Mouse (Mus musculus): ENCODE results near the gene Ube2l3. TPM values are rescaled to one million over a fixed set of nuclear protein-coding genes. Genes with fewer than 3 reads are reported as not detected.
"Not testable (repeated sequence)": the region's sequence is repeated elsewhere in the genome, so short reads cannot be mapped to it uniquely, and the experiment has no call there.

The Ube2l3 gene
- polyA plus RNA-seq, 1 experiment from 2014 or later, result 346 TPM

- Histone ChIP-seq H3K4me1 (no peaks in the 10 kb centered on the region), H3K9ac (no peak overlapping the region), H3K27ac (no peak overlapping the region), H3K27me3 (no peaks in the 10 kb centered on the region), H3K4me2 (replicated peaks) (no peak overlapping the region), H3K36me3 (peaks cover 40% of the 10 kb centered on the region), H3K4me3 (no peak overlapping the region), H3K9me3 (replicated peaks) (no peaks in the 10 kb centered on the region)
- ATAC-seq (ENCODE audit: low FRiP score), result no peak
- 87% methylated on average over 5 of the region's 5 CpGs for WGBS
Observed at GRCm38 (mm10) chr16:17168049-17168448, 34.4 kb downstream of the Ube2l3 start.

- H3K4me1 ChIP-seq, result no peaks in the 10 kb centered on the region
- no peak overlapping the region for H3K9ac ChIP-seq
- peaks cover 37% of the 10 kb centered on the region for H3K36me3 ChIP-seq
- no peak for ATAC-seq (ENCODE audit: low FRiP score)
- H3K4me3 ChIP-seq, result no peak overlapping the region
- no peak overlapping the region for H3K4me2 ChIP-seq (replicated peaks)
- H3K9me3 ChIP-seq (replicated peaks), result no peaks in the 10 kb centered on the region
- H3K27ac ChIP-seq, result no peak overlapping the region
- H3K27me3 ChIP-seq, result no peaks in the 10 kb centered on the region
Observed at GRCm38 (mm10) chr16:17167179-17167578, 35.3 kb downstream of the Ube2l3 start.

- H3K9me3 ChIP-seq (replicated peaks); H3K4me1 ChIP-seq; H3K4me2 ChIP-seq (replicated peaks); H3K27ac ChIP-seq; H3K27me3 ChIP-seq; H3K4me3 ChIP-seq; H3K9ac ChIP-seq; ATAC-seq (ENCODE audit: low FRiP score): not testable (repeated sequence)
- 89% methylated on average over 1 of the region's 1 CpGs for WGBS
- peaks cover 30% of the 10 kb centered on the region for H3K36me3 ChIP-seq
Observed at GRCm38 (mm10) chr16:17165478-17165877, 37.0 kb downstream of the Ube2l3 start.

GRCm38 (mm10) chr16:17154346-17154745 lies 48.1 kb downstream of the Ube2l3 start:
- WGBS, result 92% methylated on average over 2 of the region's 2 CpGs
- Histone ChIP-seq H3K27me3 (no peaks in the 10 kb centered on the region), H3K4me3 (no peak overlapping the region), H3K9ac (no peak overlapping the region), H3K4me1 (no peaks in the 10 kb centered on the region), H3K27ac (no peak overlapping the region), H3K4me2 (replicated peaks) (no peak overlapping the region), H3K9me3 (replicated peaks) (no peaks in the 10 kb centered on the region), H3K36me3 (peaks cover 60% of the 10 kb centered on the region)
- ATAC-seq (ENCODE audit: low FRiP score), result no peak

GRCm38 (mm10) chr16:17151874-17152273 lies 50.6 kb downstream of the Ube2l3 start:
- no peak for ATAC-seq (ENCODE audit: low FRiP score)
- no peaks in the 10 kb centered on the region for H3K9me3 ChIP-seq (replicated peaks)
- no peak overlapping the region for H3K9ac ChIP-seq
- H3K27ac ChIP-seq, result no peak overlapping the region
- peaks cover 12% of the 10 kb centered on the region for H3K4me1 ChIP-seq
- peaks cover 12% of the 10 kb centered on the region for H3K27me3 ChIP-seq
- WGBS, result 96% methylated on average over 4 of the region's 4 CpGs
- H3K36me3 ChIP-seq, result peaks cover 44% of the 10 kb centered on the region
- H3K4me3 ChIP-seq, result no peak overlapping the region
- no peak overlapping the region for H3K4me2 ChIP-seq (replicated peaks)

- Histone ChIP-seq H3K9ac (no peak overlapping the region), H3K36me3 (peaks cover 43% of the 10 kb centered on the region), H3K27me3 (peaks cover 12% of the 10 kb centered on the region), H3K4me2 (replicated peaks) (no peak overlapping the region), H3K4me1 (peaks cover 12% of the 10 kb centered on the region), H3K9me3 (replicated peaks) (no peaks in the 10 kb centered on the region), H3K27ac (no peak overlapping the region), H3K4me3 (no peak overlapping the region)
- WGBS, result 89% methylated on average over 7 of the region's 7 CpGs
- ATAC-seq (ENCODE audit: low FRiP score), result no peak
Observed at GRCm38 (mm10) chr16:17150520-17151258, 51.8 kb downstream of the Ube2l3 start.

GRCm38 (mm10) chr16:17148084-17148483 lies 54.4 kb downstream of the Ube2l3 start:
- WGBS, result 6% methylated on average over 16 of the region's 16 CpGs
- ATAC-seq (ENCODE audit: low FRiP score), result 0 out of 2 replicates have a peak, but pooled peaks have one; percentile 14
- Histone ChIP-seq H3K9ac (peak overlapping the region; percentile 29; the same call in 1 of the 2 replicates), H3K4me2 (replicated peaks) (peak overlapping the region; percentile 93), H3K9me3 (replicated peaks) (no peaks in the 10 kb centered on the region), H3K27me3 (peaks cover 12% of the 10 kb centered on the region), H3K4me1 (peaks cover 12% of the 10 kb centered on the region), H3K36me3 (peaks cover 21% of the 10 kb centered on the region), H3K27ac (no peak overlapping the region), H3K4me3 (peak overlapping the region; percentile 55)

- Histone ChIP-seq H3K4me3 (peak overlapping the region; percentile 55), H3K36me3 (peaks cover 16% of the 10 kb centered on the region), H3K4me1 (peaks cover 12% of the 10 kb centered on the region), H3K9me3 (replicated peaks) (no peaks in the 10 kb centered on the region), H3K27me3 (peaks cover 12% of the 10 kb centered on the region), H3K27ac (no peak overlapping the region), H3K9ac (peak overlapping the region; percentile 63), H3K4me2 (replicated peaks) (peak overlapping the region; percentile 93)
- WGBS, result under 1% methylated on average over 41 of the region's 41 CpGs
- ATAC-seq (ENCODE audit: low FRiP score), result peak; percentile 46
Observed at GRCm38 (mm10) chr16:17147391-17147929, 55.0 kb downstream of the Ube2l3 start.

GRCm38 (mm10) chr16:17146772-17147235 lies 55.6 kb downstream of the Ube2l3 start, which contains the start of gene Ccdc116:
Gene Ccdc116, minus strand, starts transcription at chr16:17147229.
- H3K27ac ChIP-seq, result peak within 1 kb of the TSS; percentile 31; the same call in 1 of the 2 replicates
- under 1% methylated on average over 34 of the region's 34 CpGs for WGBS

GRCm38 (mm10) chr16:17144339-17144738 lies 58.1 kb downstream of the Ube2l3 start, which contains the start of gene Ydjc:
Gene Ydjc, plus strand, starts transcription at chr16:17144621.
- peaks cover 12% of the 10 kb centered on the region for H3K27me3 ChIP-seq
- 20% methylated on average over 7 of the region's 7 CpGs for WGBS
- H3K9me3 ChIP-seq (replicated peaks), result no peaks in the 10 kb centered on the region
- H3K36me3 ChIP-seq, result no peaks in the 10 kb centered on the region
- no peak within 1 kb of the TSS for H3K4me2 ChIP-seq (replicated peaks)
- H3K9ac ChIP-seq, result no peak within 1 kb of the TSS
- no peak within 1 kb of the TSS for H3K27ac ChIP-seq
- ATAC-seq (ENCODE audit: low FRiP score), result no peak
- H3K4me1 ChIP-seq, result peaks cover 12% of the 10 kb centered on the region
- H3K4me3 ChIP-seq, result no peak within 1 kb of the TSS

More at GRCm38 (mm10) chr16:17146772-17147235, 55.6 kb downstream of the Ube2l3 start, which contains the start of gene Ccdc116:
- no peaks in the 10 kb centered on the region for H3K9me3 ChIP-seq (replicated peaks)
- peaks cover 12% of the 10 kb centered on the region for H3K4me1 ChIP-seq
- H3K4me2 ChIP-seq (replicated peaks), result peak within 1 kb of the TSS; percentile 93
- peak within 1 kb of the TSS; percentile 63 for H3K9ac ChIP-seq
- peak within 1 kb of the TSS; percentile 55 for H3K4me3 ChIP-seq
- ATAC-seq (ENCODE audit: low FRiP score), result peak; percentile 84
- peaks cover 9% of the 10 kb centered on the region for H3K36me3 ChIP-seq
- H3K27me3 ChIP-seq, result peaks cover 12% of the 10 kb centered on the region

GRCm38 (mm10) chr16:17137355-17137754 lies 65.1 kb downstream of the Ube2l3 start:
- H3K4me1 ChIP-seq, result peaks cover 6% of the 10 kb centered on the region; the same call in 1 of the 2 replicates

GRCm38 (mm10) chr16:17132906-17133200 lies 69.6 kb downstream of the Ube2l3 start:
- Histone ChIP-seq H3K27me3 (no peaks in the 10 kb centered on the region), H3K27ac (0 out of 2 replicates have a peak overlapping the region, but pooled peaks have one; percentile 12), H3K4me1 (peaks cover 18% of the 10 kb centered on the region), H3K4me3 (peak overlapping the region; percentile 66), H3K36me3 (no peaks in the 10 kb centered on the region), H3K9me3 (replicated peaks) (no peaks in the 10 kb centered on the region), H3K4me2 (replicated peaks) (peak overlapping the region; percentile 99), H3K9ac (peak overlapping the region; percentile 38)
- ATAC-seq (ENCODE audit: low FRiP score), result peak; percentile 23; the same call in 1 of the 2 replicates
- 41% methylated on average over 7 of the region's 7 CpGs for WGBS

More at GRCm38 (mm10) chr16:17137355-17137754, 65.1 kb downstream of the Ube2l3 start:
- no peak for ATAC-seq (ENCODE audit: low FRiP score)
- no peak overlapping the region for H3K9ac ChIP-seq
- H3K36me3 ChIP-seq, result no peaks in the 10 kb centered on the region
- H3K9me3 ChIP-seq (replicated peaks), result no peaks in the 10 kb centered on the region
- H3K27me3 ChIP-seq, result no peaks in the 10 kb centered on the region
- H3K4me3 ChIP-seq, result no peak overlapping the region
- H3K27ac ChIP-seq, result no peak overlapping the region
- WGBS, result 86% methylated on average over 15 of the region's 15 CpGs
- H3K4me2 ChIP-seq (replicated peaks), result no peak overlapping the region
